Mouse (Mus musculus) adrenal gland, postnatal 36 days (tissue): ENCODE measurements around the gene Gm45753. TPM values are rescaled to one million over a fixed set of nuclear protein-coding genes. Genes with fewer than 3 reads are reported as not detected.

Experiments
- DNase-seq, 2 experiments: peaks; one replicate each; pipeline ENCODE4 v3.0.0; 2021; ENCODE audit warnings: mixed read lengths in 1 of 2
- total RNA-seq, 2 experiments: library from RNA; stranded (reverse); gene quantifications; 2 replicates each; pipeline ENCODE4 v1.2.3; 2021

Gm45753 gene
- total RNA-seq, 2 experiments from 2014 or later: not detected

- DNase-seq: no peak
These were observed 33.9 kb downstream of the Gm45753 start for GRCm38 (mm10) chr8:45274317-45274716.

- DNase-seq: peak in 1 of 2 experiments; percentile 18
These were observed 39.2 kb downstream of the Gm45753 start for GRCm38 (mm10) chr8:45269056-45269455.

- DNase-seq: no peak
These were observed 39.8 kb downstream of the Gm45753 start for GRCm38 (mm10) chr8:45268485-45268884.

- peak; percentile 13 to 46 for DNase-seq
These were observed 40.5 kb downstream of the Gm45753 start for GRCm38 (mm10) chr8:45267611-45268391.

GRCm38 (mm10) chr8:45266993-45267392, 41.3 kb downstream of the Gm45753 start:
- no peak for DNase-seq

- no peak for DNase-seq
These were observed 43.3 kb downstream of the Gm45753 start for GRCm38 (mm10) chr8:45264918-45265317.

- DNase-seq: no peak
These were observed 45.4 kb downstream of the Gm45753 start for GRCm38 (mm10) chr8:45262851-45263250.

GRCm38 (mm10) chr8:45261920-45262319, 46.3 kb downstream of the Gm45753 start, which contains the start of gene F11:
Gene F11 (minus strand): TSS chr8:45262031.
- no peak for DNase-seq

- no peak for DNase-seq
These were observed 49.8 kb downstream of the Gm45753 start for GRCm38 (mm10) chr8:45258421-45258820.

- DNase-seq: no peak
These were observed 53.2 kb downstream of the Gm45753 start for GRCm38 (mm10) chr8:45255040-45255439.

- no peak for DNase-seq
These were observed 53.9 kb downstream of the Gm45753 start for GRCm38 (mm10) chr8:45254194-45254842.

- DNase-seq: no peak
These were observed 54.7 kb downstream of the Gm45753 start for GRCm38 (mm10) chr8:45253586-45253985.

- no peak for DNase-seq
These were observed 55.2 kb downstream of the Gm45753 start for GRCm38 (mm10) chr8:45253111-45253510.

- no peak for DNase-seq
These were observed 62.0 kb downstream of the Gm45753 start for GRCm38 (mm10) chr8:45246307-45246706.

- DNase-seq: no peak
These were observed 68.9 kb downstream of the Gm45753 start for GRCm38 (mm10) chr8:45239363-45239762.

GRCm38 (mm10) chr8:45238282-45238681, 70.0 kb downstream of the Gm45753 start:
- peak; percentile 3 to 16 for DNase-seq

GRCm38 (mm10) chr8:45236164-45236912, 71.9 kb downstream of the Gm45753 start:
- peak; percentile 38 to 58 for DNase-seq

GRCm38 (mm10) chr8:45235228-45235627, 73.0 kb downstream of the Gm45753 start:
- no peak for DNase-seq

GRCm38 (mm10) chr8:45233256-45233655, 75.0 kb downstream of the Gm45753 start:
- no peak for DNase-seq
